Mouse (Mus musculus) forebrain, embryonic 10.5 days (tissue): ENCODE measurements around the gene Olfr829. TPM values are rescaled to one million over a fixed set of nuclear protein-coding genes. Genes with fewer than 3 reads are reported as not detected.
"Not testable (repeated sequence)": the region's sequence is repeated elsewhere in the genome, so short reads cannot be mapped to it uniquely, and the experiment has no call there.

Source experiments
- DNase-seq: peaks from one replicate; pipeline ENCODE4 v3.0.0-alpha.2; 2017; ENCODE audit warnings: low spot score; ENCODE audit errors: extremely low spot score
- H3K27ac ChIP-seq: fragments of 300-500 bp; sonication (generic); 2 replicates; pipeline ENCODE4 v1.5.1; 2016; ENCODE audit warnings: mild to moderate bottlenecking
- H3K27me3 ChIP-seq: fragments of 300-500 bp; sonication (generic); 2 replicates; pipeline ENCODE4 v1.6.1; 2016; ENCODE audit warnings: mild to moderate bottlenecking; ENCODE audit not compliant: poor library complexity, severe bottlenecking
- H3K36me3 ChIP-seq: fragments of 300-500 bp; sonication (generic); replicated peaks from 2 replicates; pipeline ENCODE4 v1.6.1; 2016; ENCODE audit warnings: mild to moderate bottlenecking, moderate library complexity
- H3K4me1 ChIP-seq: fragments of 300-500 bp; sonication (generic); 2 replicates; pipeline ENCODE4 v1.6.1; 2016
- H3K4me3 ChIP-seq: fragments of 300-500 bp; sonication (generic); 2 replicates; pipeline ENCODE4 v1.5.1; 2016; ENCODE audit warnings: mild to moderate bottlenecking, moderate library complexity
- H3K9me3 ChIP-seq: fragments of 300-500 bp; sonication (generic); 2 replicates; pipeline ENCODE4 v1.6.1; 2016; ENCODE audit warnings: mild to moderate bottlenecking, moderate library complexity
- WGBS: fragments of 180-500 bp; shearing (Covaris S2); methylation state at CpG from one replicate; pipeline ENCODE4 v1.1.7; 2016; 5-methylcytosine and 5-hydroxymethylcytosine counted together
- polyA plus RNA-seq: library from polyadenylated mRNA; unstranded; fragments of >200 nt; fragmentation: Nextera tagmentation; extraction: Ambion mirVana; gene quantifications from 2 replicates; pipeline ENCODE4 v1.2.1, GENCODE M21; 2016

Gene Olfr829
- not detected in 2 replicates for polyA plus RNA-seq

- Histone ChIP-seq H3K9me3 (peaks cover 4% of the 10 kb centered on the region; the same call in 1 of the 2 replicates), H3K4me3 (no peak within 1 kb of the TSS), H3K4me1 (no peaks in the 10 kb centered on the region), H3K27me3 (no peaks in the 10 kb centered on the region), H3K36me3 (no peaks in the 10 kb centered on the region), H3K27ac (no peak within 1 kb of the TSS)
- no peak for DNase-seq
- 81% methylated on average over 1 of the region's 1 CpGs for WGBS
Measured at GRCm38 (mm10) chr9:18854633-18855032, at the start of gene Olfr829. TSS of gene Olfr829 (plus strand) at chr9:18854933.

DNA sequence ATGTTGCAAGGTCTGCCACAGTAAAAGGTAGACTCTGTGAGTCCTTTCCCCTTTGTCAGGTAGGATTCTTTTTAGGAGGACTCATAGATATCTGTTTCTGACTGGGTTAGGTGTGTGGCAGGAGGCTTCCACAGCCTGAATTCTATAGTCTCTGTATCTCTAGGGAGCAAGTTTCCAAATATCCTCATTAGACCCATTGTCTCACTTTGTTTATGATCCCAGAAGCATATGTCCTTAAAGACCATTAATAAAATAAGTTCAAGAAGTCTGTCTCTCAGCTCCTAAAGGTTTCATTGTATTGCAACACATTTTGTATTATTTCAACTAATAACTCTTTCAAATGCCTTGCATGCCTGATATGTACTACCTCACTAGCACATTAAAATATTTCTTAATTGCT is 35.3 kb upstream of the Olfr829 start, which contains the start of gene Olfr828:
Gene Olfr828, minus strand, starts transcription at position 101 of the 400 bp plus-strand sequence.
- Histone ChIP-seq H3K4me1 (no peaks in the 10 kb centered on the region), H3K27me3 (no peaks in the 10 kb centered on the region), H3K9me3 (no peaks in the 10 kb centered on the region), H3K36me3 (no peaks in the 10 kb centered on the region), H3K27ac (no peak within 1 kb of the TSS), H3K4me3 (no peak within 1 kb of the TSS)
- DNase-seq = no peak

DNA sequence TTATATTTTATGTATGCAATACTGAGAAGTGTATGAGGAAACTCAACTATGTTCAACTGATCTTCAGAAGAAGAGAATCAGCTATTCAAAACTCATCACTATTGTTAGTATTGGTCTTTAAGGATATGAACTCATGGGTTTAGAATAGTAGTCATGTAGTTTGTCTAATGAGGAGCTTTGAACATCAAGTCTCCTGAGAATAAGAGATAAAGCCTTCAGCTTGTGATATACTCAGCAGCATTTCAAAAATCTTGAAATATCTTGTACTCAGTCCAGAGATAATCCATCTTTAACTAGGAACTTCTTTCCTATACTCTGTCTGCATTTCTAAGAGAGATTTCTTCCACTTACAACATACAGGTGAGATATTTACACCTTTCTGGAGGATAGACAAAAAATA is 19.7 kb downstream of the Olfr829 start, which contains the start of gene Olfr830:
Gene Olfr830, plus strand, starts transcription at position 301 of the 400 bp plus-strand sequence.
- no peaks in the 10 kb centered on the region for H3K9me3 ChIP-seq

GRCm38 (mm10) chr9:18907699-18908098 is 53.0 kb downstream of the Olfr829 start:
- not testable (repeated sequence) for DNase-seq, H3K9me3 ChIP-seq, H3K4me3 ChIP-seq, H3K27ac ChIP-seq, H3K36me3 ChIP-seq, H3K4me1 ChIP-seq, H3K27me3 ChIP-seq
- WGBS = 69% methylated on average over 2 of the region's 2 CpGs

More for the DNA sequence above, 19.7 kb downstream of the Olfr829 start, which contains the start of gene Olfr830:
- Histone ChIP-seq H3K27me3 (no peaks in the 10 kb centered on the region), H3K36me3 (no peaks in the 10 kb centered on the region), H3K27ac (no peak within 1 kb of the TSS), H3K4me1 (no peaks in the 10 kb centered on the region), H3K4me3 (no peak within 1 kb of the TSS)
- DNase-seq = no peak

Other genes with a start within 250 kb of the Olfr829 start
- gene Muc16, start 180.4 kb upstream of the Olfr829 start, polyA plus RNA-seq = not detected in 2 replicates
- not detected in 2 replicates for gene Olfr24, start 90.9 kb upstream of the Olfr829 start, polyA plus RNA-seq
- gene Olfr828, start 35.4 kb upstream of the Olfr829 start, polyA plus RNA-seq = not detected in 2 replicates
- gene Olfr830, start 19.8 kb downstream of the Olfr829 start, polyA plus RNA-seq = not detected in 2 replicates
- not detected in 2 replicates for gene Olfr832, start 82.2 kb downstream of the Olfr829 start, polyA plus RNA-seq
- gene Olfr834, start 133.1 kb downstream of the Olfr829 start, polyA plus RNA-seq = not detected in 2 replicates
- gene Olfr835, start 177.8 kb downstream of the Olfr829 start, polyA plus RNA-seq = not detected in 2 replicates